Mouse (Mus musculus): Measurements from ENCODE around the gene Clcn1.

Gene Clcn1

DNA sequence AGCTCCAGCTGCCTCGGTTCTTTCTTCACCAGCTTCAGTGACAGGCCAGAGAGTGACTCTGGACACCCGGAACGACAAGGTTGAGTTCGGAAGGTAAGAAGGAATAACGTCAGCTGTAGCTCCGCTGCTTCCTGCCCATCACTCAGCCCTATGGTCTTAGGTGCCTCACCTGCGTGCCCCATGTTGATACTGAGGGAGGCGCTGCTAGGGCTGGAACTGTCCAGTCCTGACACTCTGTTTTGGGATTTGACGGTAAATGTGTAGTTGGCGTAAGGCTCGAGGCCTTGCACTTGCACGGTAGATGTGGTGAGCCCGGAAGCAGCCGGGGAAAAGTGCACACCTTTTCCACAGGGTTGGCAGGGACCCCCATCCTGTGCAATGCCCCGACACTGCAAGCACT is 78.1 kb downstream of the Clcn1 start:
- DNase-seq (ENCODE audit: low spot score), result no peak

DNA sequence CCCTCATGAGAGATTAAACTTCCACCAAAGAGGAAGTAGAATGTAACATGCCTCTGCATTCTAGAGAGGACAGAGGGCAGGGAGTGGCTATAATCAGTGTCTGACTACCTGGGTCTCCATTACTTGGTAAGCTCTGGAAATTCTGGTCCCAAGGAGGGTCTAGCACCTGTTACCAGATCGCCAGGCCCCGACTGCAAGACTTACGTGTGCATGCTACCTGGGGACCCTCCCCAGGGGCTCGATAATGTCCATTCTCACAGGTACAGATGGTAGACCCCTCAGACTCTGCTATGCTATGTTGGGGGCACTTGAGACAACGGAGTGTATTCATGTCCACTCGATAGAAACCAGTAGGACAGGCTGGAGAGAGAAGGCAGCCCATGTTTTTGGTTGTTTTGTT is 78.7 kb downstream of the Clcn1 start:
- DNase-seq (ENCODE audit: low spot score), result no peak
